Mouse (Mus musculus): ENCODE data around the gene Rps6kl1. TPM values are rescaled to one million over a fixed set of nuclear protein-coding genes. Genes with fewer than 3 reads are reported as not detected.
A peak's percentile ranks its signal among the peaks of the same experiment; 100 is the strongest.

Gene Rps6kl1
- total and polyA plus RNA-seq, 3 experiments, result 0.21 to 0.86 (median 0.36) TPM

DNA sequence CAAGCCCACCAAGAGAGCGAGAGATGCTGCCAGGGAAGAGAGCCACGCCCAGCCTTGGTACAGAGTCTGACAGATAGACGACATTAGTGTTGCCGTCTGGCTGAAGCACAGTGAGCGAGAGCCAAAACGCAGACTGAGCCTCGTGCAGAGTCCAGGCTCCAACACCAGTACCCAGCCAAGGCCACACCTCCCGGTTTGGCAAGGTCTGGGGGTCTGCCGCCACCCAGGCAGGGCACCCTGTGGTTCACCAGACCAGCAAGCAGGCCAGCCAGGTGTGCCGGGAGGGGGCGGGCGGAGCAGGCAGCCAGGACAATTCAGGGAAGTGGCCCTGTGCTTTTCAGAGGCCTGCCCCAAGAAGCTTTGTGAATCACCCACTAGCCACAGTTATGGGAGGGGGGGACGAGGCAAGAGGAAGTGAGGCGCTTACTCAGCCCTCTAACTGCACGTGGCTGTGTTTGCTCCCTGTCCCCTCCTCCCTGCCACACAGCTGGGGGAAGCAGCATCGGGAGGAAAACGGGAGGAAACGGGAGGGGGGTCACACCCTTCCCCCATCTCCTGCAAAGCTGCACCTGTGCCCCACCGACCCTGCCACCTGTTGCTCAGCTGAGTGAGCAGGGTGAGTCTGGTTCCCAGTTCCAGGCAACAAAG lies 41.5 kb upstream of the Rps6kl1 start (continued):
- TF ChIP-seq MXI1 (IDR thresholded peaks at IDR 0.05; ENCODE audit: low read depth, low read length) (peak; percentile 38; the same call in 1 of the 2 replicates), CHD1 (IDR thresholded peaks at IDR 0.05; ENCODE audit: low read depth, low read length) (no peak), MAX (IDR thresholded peaks at IDR 0.05; ENCODE audit: low read length) (no peak; the same call in 1 of the 2 replicates), ZC3H11A (IDR thresholded peaks at IDR 0.05; ENCODE audit: low read depth, low read length) (no peak), CHD2 (IDR thresholded peaks at IDR 0.05; ENCODE audit: low read length) (no peak), PAX5 (IDR thresholded peaks at IDR 0.05; ENCODE audit: low read length) (no peak), ELF1 (IDR thresholded peaks at IDR 0.05; ENCODE audit: low read depth, low read length) (no peak)

DNA sequence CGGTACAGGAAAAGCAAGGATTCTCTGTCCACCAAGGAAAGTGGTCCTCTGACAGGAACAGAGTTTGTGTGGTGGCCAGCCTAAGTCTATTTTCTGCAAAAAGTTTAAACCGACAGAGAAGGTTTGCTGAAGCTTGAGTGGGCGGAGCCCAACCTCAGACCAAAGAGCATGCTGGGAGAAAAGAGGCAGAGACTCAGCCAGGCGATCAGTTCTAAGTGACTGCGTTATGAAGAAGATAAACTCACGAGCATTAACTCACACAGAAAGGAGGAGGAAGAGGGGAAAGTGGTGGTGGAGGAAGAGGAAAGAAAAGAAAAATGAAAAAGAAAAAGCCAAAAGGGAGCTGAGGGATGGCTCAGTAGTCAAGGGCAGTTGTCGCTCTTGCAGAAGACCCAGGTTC lies 39.2 kb upstream of the Rps6kl1 start:
- Histone ChIP-seq H3K4me2 (ENCODE audit: insufficient read depth, low read depth, poor library complexity, severe bottlenecking) (no peak overlapping the region), H3K27ac (ENCODE audit: insufficient read depth, low read depth) (no peak overlapping the region), H3K36me3 (replicated peaks in 1 of 2; ENCODE audit: control insufficient read depth in 1 of 2, insufficient read depth in 1 of 2, low read length in 1 of 2) (no peaks in the 10 kb centered on the region), H3K27me3 (replicated peaks) (peaks cover 15% of the 10 kb centered on the region), H3K9me3 (replicated peaks; ENCODE audit: low read length) (no peaks in the 10 kb centered on the region), H3K4me1 (ENCODE audit: control insufficient read depth in 1 of 2, insufficient read depth in 2 of 2) (peaks cover 10 to 25% of the 10 kb centered on the region in 2 experiments), H3K9ac (ENCODE audit: insufficient read depth, low read depth) (no peak overlapping the region), H3K4me3 (replicated peaks in 1 of 3; ENCODE audit: low read depth in 2 of 3, low read length in 2 of 3, poor library complexity in 1 of 3) (no peak overlapping the region), H3K79me2 (replicated peaks; ENCODE audit: control insufficient read depth, extremely low read depth, insufficient read depth, poor library complexity, severe bottlenecking) (no peaks in the 10 kb centered on the region)
- DNase-seq (ENCODE audit: extremely low read depth), result no peak
- no peak for TF ChIP-seq RCOR1 (conservative IDR thresholded peaks at IDR 0.05; ENCODE audit: low read depth, low read length)
- TF ChIP-seq JUND (conservative IDR thresholded peaks at IDR 0.05; ENCODE audit: low read depth, low read length), result no peak
- TF ChIP-seq CTCF (conservative IDR thresholded peaks at IDR 0.05 in 1 of 2, IDR thresholded peaks at IDR 0.05 in 1 of 2; ENCODE audit: low read depth in 2 of 2, low read length in 2 of 2), result no peak
- no peak for TF ChIP-seq NELFE (IDR thresholded peaks at IDR 0.05; ENCODE audit: low read depth, low read length)
- no peak for TF ChIP-seq BHLHE40 (IDR thresholded peaks at IDR 0.05; ENCODE audit: low read depth, low read length)
- no peak for TF ChIP-seq ZKSCAN1 (IDR thresholded peaks at IDR 0.05; ENCODE audit: borderline replicate concordance, low read depth, low read length)
- dilution Hi-C loops (cut with MboI; ENCODE audit: extremely low pct_ligation_motif_present, extremely low pct_unique_long_range_greater_than_20kb, low sequenced_read_pairs), result no loop called here
- in situ Hi-C loops (cut with MboI; ENCODE audit: low pct_ligation_motif_present, low pct_unique_long_range_greater_than_20kb, low sequenced_read_pairs), result no loop called here

DNA sequence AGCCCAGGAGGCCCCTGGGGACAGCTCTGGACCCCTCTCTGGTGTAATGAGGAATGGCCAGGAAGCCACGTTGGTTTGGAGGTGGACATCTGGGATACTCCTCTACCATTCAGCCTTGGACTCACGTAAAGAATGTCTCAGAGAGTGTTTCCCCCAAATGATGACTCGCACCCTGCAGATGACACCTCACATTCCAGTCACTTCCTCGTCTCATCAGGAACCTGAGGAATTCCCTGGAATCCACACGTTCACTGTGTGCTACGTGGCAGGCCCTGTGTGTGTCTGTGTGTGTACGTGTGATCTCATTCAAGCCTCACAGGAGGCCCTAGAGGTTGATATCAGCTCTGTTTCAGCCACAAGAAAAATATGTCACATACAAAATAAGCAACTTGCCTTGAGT lies 35.3 kb upstream of the Rps6kl1 start:
- TF ChIP-seq ETS1 (conservative IDR thresholded peaks at IDR 0.05; ENCODE audit: low read depth, low read length) (no peak), MAZ (IDR thresholded peaks at IDR 0.05; ENCODE audit: low read depth, low read length) (no peak), E2F4 (IDR thresholded peaks at IDR 0.05; ENCODE audit: insufficient replicate concordance, low read depth, low read length) (no peak), SMC3 (IDR thresholded peaks at IDR 0.05; ENCODE audit: low read depth, low read length) (no peak), MYC (IDR thresholded peaks at IDR 0.05; ENCODE audit: low read depth, low read length) (no peak), IRF4 (IDR thresholded peaks at IDR 0.05; ENCODE audit: low read depth, low read length) (no peak), ZKSCAN1 (IDR thresholded peaks at IDR 0.05; ENCODE audit: borderline replicate concordance, low read depth, low read length) (no peak), USF1 (IDR thresholded peaks at IDR 0.05; ENCODE audit: low read depth, low read length) (no peak), POLR2A (IDR thresholded peaks at IDR 0.05; ENCODE audit: low read depth, low read length) (no peak), MXI1 (IDR thresholded peaks at IDR 0.05; ENCODE audit: low read depth, low read length) (no peak), ELF1 (IDR thresholded peaks at IDR 0.05; ENCODE audit: low read depth, low read length) (no peak), JUND (conservative IDR thresholded peaks at IDR 0.05; ENCODE audit: low read depth, low read length) (no peak)
- no peak overlapping the region for H3K4me3 ChIP-seq (replicated peaks in 1 of 3; ENCODE audit: low read depth in 2 of 3, low read length in 2 of 3, poor library complexity in 1 of 3)
- H3K79me2 ChIP-seq (replicated peaks; ENCODE audit: control insufficient read depth, extremely low read depth, insufficient read depth, poor library complexity, severe bottlenecking), result no peaks in the 10 kb centered on the region

More for the DNA sequence above, 35.3 kb upstream of the Rps6kl1 start:
- H3K9me3 ChIP-seq (replicated peaks; ENCODE audit: low read length), result no peaks in the 10 kb centered on the region
- H3K36me3 ChIP-seq (replicated peaks in 1 of 2; ENCODE audit: control insufficient read depth in 1 of 2, insufficient read depth in 1 of 2, low read length in 1 of 2), result no peaks in the 10 kb centered on the region
- no peak for DNase-seq (ENCODE audit: extremely low read depth)
- in situ Hi-C loops (cut with MboI; ENCODE audit: low pct_ligation_motif_present, low pct_unique_long_range_greater_than_20kb, low sequenced_read_pairs), result no loop called here
- H3K4me2 ChIP-seq (ENCODE audit: insufficient read depth, low read depth, poor library complexity, severe bottlenecking), result no peak overlapping the region
- H3K27ac ChIP-seq (ENCODE audit: insufficient read depth, low read depth), result no peak overlapping the region
- H3K9ac ChIP-seq (ENCODE audit: insufficient read depth, low read depth), result no peak overlapping the region
- peaks cover 40% of the 10 kb centered on the region for H3K27me3 ChIP-seq (replicated peaks)
- peaks cover 0 to 2% of the 10 kb centered on the region in 2 experiments; a peak in 2 of 4 replicates for H3K4me1 ChIP-seq (ENCODE audit: control insufficient read depth in 1 of 2, insufficient read depth in 2 of 2)
- dilution Hi-C loops (cut with MboI; ENCODE audit: extremely low pct_ligation_motif_present, extremely low pct_unique_long_range_greater_than_20kb, low sequenced_read_pairs), result no loop called here
